9 mouse cellular contexts compared by ENCODE assay signal in the genomic region with DNA sequence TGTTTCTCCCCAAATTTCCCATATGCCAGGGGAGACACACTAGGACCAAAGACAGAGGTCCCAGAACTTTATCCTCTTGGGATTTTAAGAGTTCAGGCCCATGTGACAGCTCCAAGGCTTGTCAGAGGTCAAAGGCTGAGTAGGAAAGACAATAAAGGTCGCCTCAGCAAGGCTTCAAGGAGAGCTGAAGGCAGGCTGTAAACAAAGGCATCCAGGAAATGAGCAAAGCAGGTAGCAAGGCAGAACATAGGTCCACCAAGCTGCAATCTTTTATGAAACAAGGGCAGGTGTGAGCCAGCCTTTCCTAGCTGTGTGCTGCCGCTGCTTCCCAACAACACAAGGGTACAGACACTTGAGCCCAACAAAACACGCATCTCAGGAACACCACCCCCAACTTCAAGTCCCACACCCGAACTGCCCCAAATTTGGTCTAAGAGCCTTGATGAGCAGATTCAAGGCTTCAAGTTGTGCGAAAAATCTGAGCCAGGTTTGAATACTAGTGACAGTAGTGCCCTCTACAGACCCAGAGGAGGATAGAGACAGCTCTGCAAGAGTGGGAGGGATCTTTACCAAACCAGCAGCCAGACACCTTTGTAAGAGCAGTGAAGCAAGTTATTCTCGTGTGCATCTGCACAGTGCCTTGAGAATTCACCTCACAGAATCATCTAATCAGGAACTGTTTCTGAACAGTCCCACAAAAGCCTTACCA. TPM values are rescaled to one million over a fixed set of nuclear protein-coding genes. Genes with fewer than 3 reads are reported as not detected.
A peak's percentile ranks its signal among the peaks of the same experiment; 100 is the strongest.
DNase-seq lines count a peak whose midpoint lies in the region; ATAC-seq and TF ChIP-seq lines count a peak whose summit lies in the region.
"Had no signal": no experiment of that assay in that cellular context is flagged by ENCODE, and none has a peak within 500 bp of the region (broad histone marks: within the 10 kb centered on the region; RNA-seq: fewer than 3 reads in every experiment).

No protein-coding gene starts in this region.

- H3K79me2 ChIP-seq in CH12.LX (replicated peaks; ENCODE audit: control insufficient read depth, extremely low read depth, insufficient read depth, poor library complexity, severe bottlenecking), result peaks cover 3% of the 10 kb centered on the region; the same call in 1 of the 2 replicates

- in situ Hi-C loops in CH12.LX (cut with MboI; ENCODE audit: low pct_ligation_motif_present, low pct_unique_long_range_greater_than_20kb, low sequenced_read_pairs), result loop anchor here (5.0 kb wide), 1 partner anchor 165 kb away; no protein-coding TSS in a partner anchor

- peak; percentile 67 for TF ChIP-seq RAD21 in CH12.LX (IDR thresholded peaks at IDR 0.05; ENCODE audit: low read depth, low read length)

- H3K4me1 ChIP-seq in kidney, postnatal 0 days (replicated peaks; ENCODE audit: insufficient read depth, low read length), result no peaks in the 10 kb centered on the region
- no peaks in the 10 kb centered on the region for H3K4me1 ChIP-seq in kidney, embryonic 14.5 days (ENCODE audit: control insufficient read depth, insufficient read depth, low read length)
- H3K4me1 ChIP-seq in CH12.LX (ENCODE audit: control insufficient read depth in 1 of 2, insufficient read depth in 2 of 2), result peaks cover 0 to 19% of the 10 kb centered on the region in 2 experiments; a peak in 2 of 4 replicates
- H3K4me1 ChIP-seq in forebrain, embryonic 14.5 days (ENCODE audit: control insufficient read depth, insufficient read depth, low read length), result peaks cover 4% of the 10 kb centered on the region; the same call in 1 of the 2 replicates
- peaks cover 44% of the 10 kb centered on the region for H3K4me1 ChIP-seq in midbrain, embryonic 13.5 days (replicated peaks)
- H3K4me1 ChIP-seq: limb, embryonic 15.5 days had no signal

- 58% methylated on average over 6 of the region's 6 CpGs for WGBS in kidney, postnatal 0 days
- 70% methylated on average over 6 of the region's 6 CpGs for WGBS in kidney, embryonic 14.5 days
- WGBS in forebrain, embryonic 14.5 days, result 45% methylated on average over 6 of the region's 6 CpGs
- WGBS in midbrain, embryonic 13.5 days, result 50% methylated on average over 6 of the region's 6 CpGs

- dilution Hi-C loops in CH12.LX (cut with MboI; ENCODE audit: extremely low pct_ligation_motif_present, extremely low pct_unique_long_range_greater_than_20kb, low sequenced_read_pairs), result no loop called here

- no peaks in the 10 kb centered on the region for H3K27me3 ChIP-seq in kidney, postnatal 0 days (ENCODE audit: insufficient read depth, low read length)
- no peaks in the 10 kb centered on the region for H3K27me3 ChIP-seq in kidney, embryonic 14.5 days (ENCODE audit: control insufficient read depth, insufficient read depth, low read length)
- H3K27me3 ChIP-seq in CH12.LX (replicated peaks), result no peaks in the 10 kb centered on the region
- H3K27me3 ChIP-seq in forebrain, embryonic 14.5 days (replicated peaks; ENCODE audit: control insufficient read depth, insufficient read depth, low read length), result no peaks in the 10 kb centered on the region
- no peaks in the 10 kb centered on the region for H3K27me3 ChIP-seq in midbrain, embryonic 13.5 days
- H3K27me3 ChIP-seq: limb, embryonic 15.5 days had no signal

- H3K9me3 ChIP-seq in kidney, postnatal 0 days (replicated peaks; ENCODE audit: low read length), result no peaks in the 10 kb centered on the region
- H3K9me3 ChIP-seq in kidney, embryonic 14.5 days (ENCODE audit: control insufficient read depth, low read length), result no peaks in the 10 kb centered on the region
- no peaks in the 10 kb centered on the region for H3K9me3 ChIP-seq in CH12.LX (replicated peaks; ENCODE audit: low read length)
- H3K9me3 ChIP-seq in forebrain, embryonic 14.5 days (replicated peaks; ENCODE audit: control insufficient read depth, low read length), result no peaks in the 10 kb centered on the region
- no peaks in the 10 kb centered on the region for H3K9me3 ChIP-seq in midbrain, embryonic 13.5 days
- H3K9me3 ChIP-seq: limb, embryonic 15.5 days had no signal

- H3K4me3 ChIP-seq in kidney, postnatal 0 days (replicated peaks; ENCODE audit: low read depth, low read length), result no peak overlapping the region
- H3K4me3 ChIP-seq in kidney, embryonic 14.5 days (ENCODE audit: low read length), result no peak overlapping the region
- H3K4me3 ChIP-seq in CH12.LX (replicated peaks in 1 of 3; ENCODE audit: low read depth in 2 of 3, low read length in 2 of 3, poor library complexity in 1 of 3), result no peak overlapping the region
- H3K4me3 ChIP-seq in forebrain, embryonic 14.5 days (ENCODE audit: low read depth, low read length), result no peak overlapping the region
- H3K4me3 ChIP-seq in midbrain, embryonic 13.5 days (replicated peaks), result no peak overlapping the region
- H3K4me3 ChIP-seq: limb, embryonic 15.5 days had no signal

- no peak overlapping the region for H3K4me2 ChIP-seq in kidney, postnatal 0 days (ENCODE audit: low read length)
- no peak overlapping the region for H3K4me2 ChIP-seq in kidney, embryonic 14.5 days (replicated peaks; ENCODE audit: low read depth, low read length)
- no peak overlapping the region for H3K4me2 ChIP-seq in CH12.LX (ENCODE audit: insufficient read depth, low read depth, poor library complexity, severe bottlenecking)
- no peak overlapping the region for H3K4me2 ChIP-seq in forebrain, embryonic 14.5 days (ENCODE audit: low read length)
- no peak overlapping the region for H3K4me2 ChIP-seq in midbrain, embryonic 13.5 days (replicated peaks)
- H3K4me2 ChIP-seq: limb, embryonic 15.5 days had no signal

- intact Hi-C loops in gastrocnemius, postnatal 36 days (cut with DNase I), result loop anchor here (5.0 kb wide), 1 partner anchor 160 kb away; no protein-coding TSS in a partner anchor

- no peak overlapping the region for H3K9ac ChIP-seq in kidney, postnatal 0 days (ENCODE audit: low read depth, low read length)
- H3K9ac ChIP-seq in kidney, embryonic 14.5 days (ENCODE audit: low read depth, low read length), result no peak overlapping the region
- H3K9ac ChIP-seq in CH12.LX (ENCODE audit: insufficient read depth, low read depth), result no peak overlapping the region
- peak overlapping the region; percentile 14; the same call in 1 of the 2 replicates for H3K9ac ChIP-seq in forebrain, embryonic 14.5 days (ENCODE audit: low read length)
- H3K9ac ChIP-seq in midbrain, embryonic 13.5 days (replicated peaks), result no peak overlapping the region
- H3K9ac ChIP-seq: limb, embryonic 15.5 days had no signal

- TF ChIP-seq CTCF in kidney, postnatal 0 days (IDR thresholded peaks at IDR 0.05; ENCODE audit: low read depth), result peak; percentile 64
- TF ChIP-seq CTCF in CH12.LX (conservative IDR thresholded peaks at IDR 0.05 in 1 of 2, IDR thresholded peaks at IDR 0.05 in 1 of 2; ENCODE audit: low read depth in 2 of 2, low read length in 2 of 2), result peak in 1 of 2 experiments; percentile 68; a peak in 2 of 4 replicates

- DNase-seq in kidney, postnatal 0 days (ENCODE audit: low spot score), result peak; percentile 72
- peak; percentile 48 for DNase-seq in CH12.LX (ENCODE audit: extremely low read depth)
- peak; percentile 62 for DNase-seq in adipocyte (ENCODE audit: low spot score)
- DNase-seq in forebrain, embryonic 14.5 days (ENCODE audit: low spot score), result peak; percentile 80
- DNase-seq in gastrocnemius, postnatal 36 days, result no peak
- DNase-seq in spleen, adult 12 weeks (ENCODE audit: low spot score), result no peak

- no peak overlapping the region for H3K27ac ChIP-seq in kidney, postnatal 0 days
- H3K27ac ChIP-seq in kidney, embryonic 14.5 days (ENCODE audit: low read depth, low read length), result no peak overlapping the region
- no peak overlapping the region for H3K27ac ChIP-seq in CH12.LX (ENCODE audit: insufficient read depth, low read depth)
- peak overlapping the region; percentile 59; the same call in 1 of the 2 replicates for H3K27ac ChIP-seq in forebrain, embryonic 14.5 days (ENCODE audit: low read depth, low read length)
- peak overlapping the region; percentile 44 for H3K27ac ChIP-seq in midbrain, embryonic 13.5 days
- H3K27ac ChIP-seq: limb, embryonic 15.5 days had no signal

- H3K36me3 ChIP-seq in kidney, postnatal 0 days (ENCODE audit: insufficient read depth, low read length), result 0 out of 2 replicates have a peak, but pooled peaks cover 14% of the 10 kb centered on the region
- H3K36me3 ChIP-seq in kidney, embryonic 14.5 days (ENCODE audit: control insufficient read depth, insufficient read depth, low read length), result peaks cover 37% of the 10 kb centered on the region
- peaks cover 43 to 90% of the 10 kb centered on the region in 2 experiments for H3K36me3 ChIP-seq in CH12.LX (replicated peaks in 1 of 2; ENCODE audit: control insufficient read depth in 1 of 2, insufficient read depth in 1 of 2, low read length in 1 of 2)
- peaks cover 39% of the 10 kb centered on the region for H3K36me3 ChIP-seq in forebrain, embryonic 14.5 days (ENCODE audit: control insufficient read depth, insufficient read depth, low read length)
- peaks cover 36% of the 10 kb centered on the region for H3K36me3 ChIP-seq in midbrain, embryonic 13.5 days

- no peak for TF ChIP-seq POLR2A in CH12.LX (IDR thresholded peaks at IDR 0.05; ENCODE audit: low read depth, low read length)

- TF ChIP-seq EP300 in CH12.LX (IDR thresholded peaks at IDR 0.05; ENCODE audit: low read length), result no peak

- ATAC-seq in kidney, postnatal 0 days (replicated peaks; ENCODE audit: low FRiP score, low read depth), result peak; percentile 54; the same call in 1 of the 2 replicates
- no peak for ATAC-seq in kidney, embryonic 14.5 days (ENCODE audit: low FRiP score, low TSS enrichment)
- peak; percentile 79 for ATAC-seq in forebrain, embryonic 14.5 days
- peak; percentile 72; the same call in 1 of the 2 replicates for ATAC-seq in midbrain, embryonic 13.5 days

TF ChIP-seq in CH12.LX, 34 proteins besides CTCF, POLR2A, EP300 and RAD21:
- TF ChIP-seq ZMIZ1 (IDR thresholded peaks at IDR 0.05; ENCODE audit: low read depth, low read length) (no peak), SMC3 (IDR thresholded peaks at IDR 0.05; ENCODE audit: low read depth, low read length) (peak; percentile 63)

RNA-seq across cellular contexts. Expression of a gene that starts 52.0 kb away (rescaled TPM):
- 217 and 220 TPM in 2 replicates for polyA plus RNA-seq in kidney, postnatal 0 days (2015; fragmentation: Nextera tagmentation; extraction: Ambion mirVana)
- 287 and 379 TPM in 2 replicates for polyA plus RNA-seq in kidney, embryonic 14.5 days (2014; fragmentation: Nextera tagmentation; extraction: Ambion mirVana)
- total RNA-seq in CH12.LX (2012; rRNA removed), result 334 and 386 TPM in 2 replicates
- 415 and 457 TPM in 2 replicates for total RNA-seq in CH12.LX (2014; rRNA removed)
- 375 and 389 TPM in 2 replicates for polyA plus RNA-seq in CH12.LX (2012; ENCODE audit: insufficient read length, low read depth)
- 328 and 382 TPM in 2 replicates for polyA plus RNA-seq in forebrain, embryonic 14.5 days (2014; fragmentation: Nextera tagmentation; extraction: Ambion mirVana)
- 310 and 330 TPM in 2 replicates for polyA plus RNA-seq in midbrain, embryonic 13.5 days (2015; fragmentation: Nextera tagmentation; extraction: Ambion mirVana)
- 100 to 1,000 TPM; 282 to 284 TPM for total RNA-seq in gastrocnemius, postnatal 36 days (2021)

Comparison
In these comparisons a context has a peak if more than half of its experiments do, and no peak if none do; other contexts are left out.
1. DNase-seq: peak in kidney, postnatal 0 days (single experiment), CH12.LX (single experiment), adipocyte (single experiment) and forebrain, embryonic 14.5 days (single experiment); none in gastrocnemius, postnatal 36 days (0 of 2) and spleen, adult 12 weeks (single experiment).
2. H3K27ac ChIP-seq: peak in forebrain, embryonic 14.5 days (single experiment) and midbrain, embryonic 13.5 days (single experiment); none in kidney, postnatal 0 days (single experiment), kidney, embryonic 14.5 days (single experiment) and CH12.LX (single experiment).